Mouse (Mus musculus): ENCODE measurements at regions not wholly inside any gene's neighbourhood (a gene's known extent, or its start where the extent isn't known, plus 50 kb on each side); places are given as distances from the start of the nearest gene placed in this dataset.

DNA sequence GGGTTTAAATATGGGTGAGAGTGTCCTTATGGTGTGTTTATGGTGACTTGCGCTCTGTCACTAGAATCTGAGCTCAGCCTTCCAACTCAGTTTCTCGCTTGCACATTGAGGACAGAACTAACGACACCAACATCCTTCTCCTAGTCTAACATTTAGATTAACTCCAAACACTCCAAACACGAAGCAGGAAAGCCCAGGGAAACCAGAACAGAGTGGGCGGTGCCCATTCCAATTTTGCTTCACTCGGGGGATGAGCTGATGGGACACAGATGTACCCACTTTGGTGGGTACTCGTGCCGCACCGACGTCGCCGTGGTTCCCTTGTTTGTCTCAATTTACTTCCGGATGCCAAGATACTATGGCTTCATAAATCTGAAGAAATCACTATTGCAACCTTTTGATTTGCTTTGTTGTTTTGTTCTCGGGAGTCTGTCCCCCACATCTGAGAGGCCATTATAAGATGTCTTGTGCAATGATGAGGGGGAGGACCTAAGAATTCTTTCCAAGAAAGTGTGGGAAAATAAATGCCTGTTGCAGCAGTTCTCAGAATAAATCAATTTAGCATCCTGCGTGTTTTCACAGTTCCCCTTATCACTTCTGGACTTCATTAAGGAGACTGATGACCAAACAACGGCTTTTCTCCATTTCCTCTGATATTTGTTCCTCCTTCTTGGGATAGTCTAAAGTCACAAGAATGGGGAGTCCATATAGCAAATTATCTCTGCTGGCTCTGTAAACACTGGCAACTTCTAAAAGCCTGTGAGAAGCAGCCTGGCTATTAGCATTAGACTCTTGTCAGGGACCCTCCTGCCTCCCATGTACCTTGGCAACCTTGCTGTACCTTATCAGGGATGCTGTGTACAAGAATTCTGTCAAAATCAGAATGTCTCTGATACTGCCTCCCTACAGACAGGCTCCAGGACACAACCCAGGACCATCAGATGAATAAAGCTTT is 96.2 kb upstream of the Klf9 start:
- no peak for DNase-seq (ENCODE audit: low read depth, low spot score)

DNA sequence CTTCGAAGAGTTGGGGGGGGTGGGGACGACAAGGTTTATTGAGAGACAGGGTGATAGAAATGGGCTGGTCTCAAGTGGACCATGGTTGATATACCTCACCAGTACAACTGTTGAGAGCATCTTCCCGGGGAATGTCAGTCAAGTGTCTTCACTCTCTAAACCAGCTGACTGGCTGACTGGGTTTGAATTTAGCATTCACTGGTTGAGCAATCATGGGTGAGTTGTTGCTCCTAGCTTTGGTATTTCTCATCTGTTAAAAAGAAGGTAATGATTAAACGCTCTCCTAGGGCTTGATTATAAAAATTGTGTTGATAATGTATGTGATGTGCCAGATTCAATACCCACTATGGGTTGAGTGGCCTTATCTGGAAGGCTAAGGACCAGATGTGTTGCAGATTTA is 89.6 kb upstream of the Klf9 start:
- no peak for DNase-seq (ENCODE audit: low read depth, low spot score)

GRCm38 (mm10) chr19:23054440-23054839 is 86.6 kb upstream of the Klf9 start:
- DNase-seq (ENCODE audit: low read depth, low spot score): no peak

DNA sequence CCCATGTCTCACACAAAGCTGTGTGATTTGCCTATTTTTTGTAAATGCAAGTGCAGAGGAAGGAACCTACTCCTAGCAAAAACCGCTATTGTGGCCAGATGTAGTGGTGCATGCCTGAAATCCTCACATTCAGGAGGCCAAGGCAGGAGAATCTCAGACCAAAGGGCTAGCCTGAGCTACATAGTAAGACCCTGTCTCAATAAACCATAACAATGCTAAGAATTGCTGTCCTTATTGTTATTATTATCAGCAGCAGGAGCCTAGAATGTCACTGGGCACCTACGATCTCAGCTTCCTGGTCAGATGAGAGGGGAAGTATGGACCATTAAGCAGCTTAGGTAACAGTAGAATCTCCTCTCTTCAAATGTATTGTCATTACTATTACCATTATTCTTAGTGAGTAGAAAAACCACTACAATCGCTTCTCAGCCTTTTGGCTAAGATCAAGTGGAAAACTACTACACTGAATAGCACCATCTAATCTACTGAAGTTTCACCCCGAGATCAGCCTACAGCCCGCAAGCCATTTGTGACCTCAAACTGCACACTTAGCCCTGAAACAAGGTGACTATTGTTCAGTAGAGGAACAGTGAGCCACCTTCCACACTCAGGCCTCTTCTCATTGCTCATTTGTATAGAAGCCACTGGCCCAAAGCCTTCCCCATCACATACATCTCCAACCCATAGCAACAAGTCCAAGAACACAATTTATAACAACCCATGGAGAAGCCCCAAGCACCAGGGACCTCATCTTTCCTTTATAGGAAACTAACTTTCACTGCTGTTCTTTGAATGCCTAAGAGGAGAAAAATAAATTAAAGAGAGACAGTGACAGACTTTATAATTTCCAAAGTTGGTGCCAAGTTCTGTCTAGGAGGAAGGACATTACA is 84.9 kb upstream of the Klf9 start:
- no peak for DNase-seq (ENCODE audit: low read depth, low spot score)

- DNase-seq (ENCODE audit: low read depth, low spot score): peak; percentile 16
Observed at GRCm38 (mm10) chr19:23056851-23057707, 83.9 kb upstream of the Klf9 start.

- DNase-seq (ENCODE audit: low read depth, low spot score): no peak
Observed at GRCm38 (mm10) chr19:23057739-23058501, 83.1 kb upstream of the Klf9 start.

DNA sequence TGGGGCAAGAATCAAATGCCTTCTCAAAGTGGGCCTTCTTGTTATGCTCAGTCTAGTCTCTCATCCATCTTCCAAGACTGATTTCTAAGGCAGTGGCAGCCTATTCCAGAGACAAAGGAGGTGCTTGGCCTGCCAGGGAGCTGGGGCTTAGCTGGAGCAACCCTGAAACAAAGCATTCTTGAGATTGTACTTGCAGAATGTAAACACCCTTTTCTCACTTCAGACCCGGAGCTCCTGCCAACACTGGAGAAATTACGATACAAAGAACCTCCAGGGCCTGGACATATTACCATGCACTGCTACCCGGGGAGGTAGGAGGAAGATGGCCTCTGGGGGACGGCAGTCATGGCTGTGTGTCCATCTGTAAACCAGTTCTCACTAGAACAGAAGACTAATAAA is 82.5 kb upstream of the Klf9 start:
- DNase-seq (ENCODE audit: low read depth, low spot score): no peak

- DNase-seq (ENCODE audit: low read depth, low spot score): no peak
Observed at GRCm38 (mm10) chr19:23061081-23061640, 79.9 kb upstream of the Klf9 start.

DNA sequence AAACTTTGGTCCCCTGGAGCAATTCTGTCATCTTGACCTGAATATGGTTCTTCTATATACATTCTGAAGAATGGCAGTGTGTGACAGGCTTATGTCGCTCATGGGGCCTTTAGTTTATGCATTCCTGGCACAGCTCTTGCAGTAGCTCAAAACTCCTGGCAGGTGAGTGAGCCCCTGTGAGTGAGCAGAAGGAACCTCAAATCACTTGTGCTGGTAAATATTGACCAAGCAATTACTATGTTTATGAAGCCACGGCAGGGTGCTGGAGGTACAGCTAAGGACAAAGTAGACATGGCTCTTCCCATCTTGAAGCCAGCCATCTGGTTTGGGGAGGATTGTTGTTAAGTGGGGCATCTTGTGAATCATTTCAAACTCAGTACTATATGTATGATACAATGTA is 79.1 kb upstream of the Klf9 start:
- DNase-seq (ENCODE audit: low read depth, low spot score): no peak

GRCm38 (mm10) chr19:23062851-23063250 is 78.2 kb upstream of the Klf9 start:
- DNase-seq (ENCODE audit: low read depth, low spot score): no peak

- no peak for DNase-seq (ENCODE audit: low read depth, low spot score)
Observed at GRCm38 (mm10) chr19:23065548-23065947, 75.5 kb upstream of the Klf9 start.

- DNase-seq (ENCODE audit: low read depth, low spot score): no peak
Observed at GRCm38 (mm10) chr19:23066726-23067125, 74.3 kb upstream of the Klf9 start.

- DNase-seq (ENCODE audit: low read depth, low spot score): no peak
Observed at GRCm38 (mm10) chr19:23068600-23068999, 72.4 kb upstream of the Klf9 start.

DNA sequence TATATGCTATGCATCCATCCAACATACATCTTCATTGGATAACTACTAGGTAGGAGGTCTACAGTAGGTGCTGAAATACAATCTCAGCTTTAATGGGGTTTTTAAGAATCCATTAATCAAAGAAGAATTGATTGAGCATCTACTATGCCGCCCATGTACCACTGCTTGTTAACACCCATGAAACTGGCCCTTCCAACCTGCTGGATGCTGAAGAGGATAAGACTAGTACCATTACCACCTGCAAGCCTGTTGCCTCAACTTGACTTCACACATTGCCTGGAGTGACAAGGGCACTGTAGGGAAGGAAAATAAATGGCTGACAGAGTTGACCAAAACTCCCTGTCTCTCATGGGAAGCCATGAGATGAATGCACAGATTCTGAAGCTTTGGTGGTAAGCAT is 71.4 kb upstream of the Klf9 start:
- DNase-seq (ENCODE audit: low read depth, low spot score): no peak

DNA sequence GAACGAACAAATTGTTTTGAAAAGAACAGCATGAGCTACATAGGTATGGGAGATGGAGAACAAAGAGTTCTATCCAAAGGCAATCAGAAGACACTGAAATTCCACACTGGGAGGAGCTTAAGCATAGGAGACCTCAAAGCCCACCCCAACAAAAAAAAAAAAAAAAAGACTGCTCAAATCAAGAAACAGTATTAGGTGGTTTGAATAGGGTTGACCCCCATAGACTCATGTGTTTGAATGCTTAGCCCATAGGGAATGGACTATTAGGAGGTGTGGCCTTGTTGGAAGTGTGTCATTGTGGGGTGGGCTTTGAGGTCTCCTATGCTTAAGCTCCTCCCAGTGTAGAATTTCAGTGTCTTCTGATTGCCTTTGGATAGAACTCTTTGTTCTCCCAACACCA is 70.0 kb upstream of the Klf9 start:
- DNase-seq (ENCODE audit: low read depth, low spot score): no peak

GRCm38 (mm10) chr19:23074602-23075570 is 66.1 kb upstream of the Klf9 start:
- no peak for DNase-seq (ENCODE audit: low read depth, low spot score)

DNA sequence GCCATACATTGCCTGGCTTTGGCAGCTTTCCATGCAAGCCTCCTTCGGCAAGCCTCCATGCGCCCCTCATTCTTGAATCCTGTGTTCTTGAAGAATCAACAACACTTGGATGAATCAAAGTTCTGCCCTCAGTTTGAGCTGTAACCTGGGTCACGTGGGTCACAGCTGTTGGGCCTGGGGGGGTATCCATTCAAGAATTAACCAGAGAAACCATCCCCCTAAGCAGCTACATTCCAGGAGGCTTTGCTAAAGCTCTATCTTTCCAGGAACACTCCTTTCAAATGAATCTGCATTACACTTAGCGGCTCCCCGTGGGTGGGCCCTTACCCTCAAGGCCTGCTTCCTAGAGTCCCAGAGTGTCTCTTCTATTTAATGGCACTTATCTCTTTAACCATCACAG is 65.2 kb upstream of the Klf9 start:
- no peak for DNase-seq (ENCODE audit: low read depth, low spot score)

DNA sequence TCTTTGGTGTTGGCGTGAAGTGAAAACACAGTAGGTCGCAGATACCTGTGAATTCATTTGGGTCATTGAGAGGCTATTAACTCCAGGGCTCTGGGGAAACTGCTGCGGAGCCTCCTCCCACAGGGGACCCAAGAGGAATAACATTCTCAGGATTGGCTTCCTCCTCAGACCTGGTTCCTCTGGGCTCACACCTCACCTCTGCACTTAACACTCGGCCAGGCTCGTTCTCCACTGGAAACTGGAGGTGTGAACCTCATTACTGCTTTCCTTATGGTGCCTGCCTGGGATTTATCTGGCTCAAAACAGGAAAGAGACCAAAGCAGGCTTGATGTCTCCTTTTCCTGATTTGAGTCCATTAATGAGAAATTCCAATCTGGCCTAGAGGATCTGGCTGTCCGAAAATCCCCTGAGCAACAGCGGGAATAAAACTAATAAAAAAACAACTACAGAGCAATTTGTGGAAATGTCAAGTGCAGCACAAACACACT is 55.8 kb upstream of the Klf9 start:
- no peak for DNase-seq (ENCODE audit: low read depth, low spot score)

DNA sequence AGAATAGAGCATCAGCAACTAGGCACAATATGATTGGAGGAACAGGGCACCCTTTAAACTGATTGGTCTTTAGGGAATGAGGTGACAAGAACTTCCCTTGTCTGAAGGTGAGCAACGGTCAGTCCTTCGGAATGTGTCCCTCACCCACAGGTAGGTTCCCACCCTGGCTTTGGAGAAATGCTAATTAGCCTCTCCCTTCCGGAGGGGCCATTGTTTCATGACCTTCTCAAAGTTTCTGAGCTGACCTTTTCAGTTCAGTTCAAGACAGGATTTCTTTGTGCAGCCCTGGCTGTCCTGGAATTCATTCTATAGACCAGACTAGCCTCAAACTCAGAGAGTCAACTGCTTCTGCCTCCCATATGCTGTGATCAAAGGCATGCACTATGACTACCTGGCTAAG is 53.5 kb upstream of the Klf9 start:
- no peak for DNase-seq (ENCODE audit: low read depth, low spot score)

Data from brain, embryonic 18.5 days (tissue).